Mouse (Mus musculus) testis, postnatal 10 days (tissue): ENCODE measurements at regions not wholly inside any gene's neighbourhood (a gene's known extent, or its start where the extent isn't known, plus 50 kb on each side); places are given as distances from the start of the nearest gene placed in this dataset.

Source experiments
- DNase-seq: peaks from one replicate; pipeline ENCODE4 v3.0.0; 2021; ENCODE audit warnings: low spot score

GRCm38 (mm10) chr10:7268386-7269033 is 56.5 kb upstream of the Cnksr3 start:
- no peak for DNase-seq

GRCm38 (mm10) chr10:7267903-7268302 is 55.9 kb upstream of the Cnksr3 start:
- DNase-seq, result no peak

- DNase-seq, result no peak
These were observed 55.1 kb upstream of the Cnksr3 start for GRCm38 (mm10) chr10:7267106-7267505.

GRCm38 (mm10) chr10:7265412-7265811 is 53.4 kb upstream of the Cnksr3 start:
- DNase-seq, result no peak

GRCm38 (mm10) chr10:7264721-7265120 is 52.7 kb upstream of the Cnksr3 start:
- no peak for DNase-seq
